ENCODE assay signal across 23 mouse cellular contexts in the genomic region with DNA sequence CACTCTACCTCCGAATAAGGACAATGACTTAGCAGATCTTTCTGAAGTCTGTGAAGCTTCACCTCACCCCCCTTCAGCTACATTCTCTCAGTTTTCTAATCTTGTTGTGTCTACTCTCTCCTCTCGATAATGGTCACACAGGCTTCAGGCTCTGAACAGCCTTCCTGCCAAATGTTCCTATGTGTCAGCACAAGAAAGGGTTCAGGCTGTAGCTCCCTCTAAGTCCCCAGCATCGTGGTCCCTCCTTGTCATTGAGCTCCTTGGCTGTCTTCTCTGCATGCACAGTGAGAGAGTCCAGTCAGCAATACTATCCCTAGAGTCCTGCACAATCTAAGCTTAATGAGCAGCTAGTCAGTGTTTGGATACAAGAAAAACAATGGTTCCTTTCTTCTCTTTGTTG. TPM values are rescaled to one million over a fixed set of nuclear protein-coding genes. Genes with fewer than 3 reads are reported as not detected.
DNase-seq lines count a peak whose midpoint lies in the region; ATAC-seq lines count a peak whose summit lies in the region.
"Had no signal": no experiment of that assay in that cellular context is flagged by ENCODE, and none has a peak within 500 bp of the region (broad histone marks: within the 10 kb centered on the region; RNA-seq: fewer than 3 reads in every experiment).

No protein-coding gene starts in this region.

- peaks cover 5% of the 10 kb centered on the region for H3K4me1 ChIP-seq in heart, embryonic 10.5 days
- H3K4me1 ChIP-seq in megakaryocyte, embryonic 14.5 days = peaks cover 44% of the 10 kb centered on the region
- H3K4me1 ChIP-seq in intestine, embryonic 16.5 days (ENCODE audit: control insufficient read depth, insufficient read depth, low read length) = peaks cover 5% of the 10 kb centered on the region
- H3K4me1 ChIP-seq: embryonic facial prominence, embryonic 15.5 days had no signal

- peak; percentile 52 for DNase-seq in heart, embryonic 10.5 days (ENCODE audit: low spot score)
- no peak for DNase-seq in heart, postnatal 36 days
- peak; percentile 33 for DNase-seq in Muller cell, postnatal 12 days (ENCODE audit: inconsistent ontology term)
- DNase-seq: adrenal gland, adult 8-10 months; adrenal gland, postnatal 14 days; adrenal gland, postnatal 36 days; cerebellum, adult 11 months; cerebellum, adult 18-20 months; cerebellum, adult 8-10 months; cerebellum, adult 9-11 months; cerebellum, postnatal 14 days; cerebellum, postnatal 36 days; embryo, embryonic 11 days; forebrain, postnatal 0 days had no signal

- no peak overlapping the region for H3K9ac ChIP-seq in intestine, embryonic 16.5 days (ENCODE audit: low read depth, low read length)
- H3K9ac ChIP-seq: embryonic facial prominence, embryonic 13.5 days; embryonic facial prominence, embryonic 15.5 days; forebrain, embryonic 13.5 days; forebrain, embryonic 15.5 days; forebrain, postnatal 0 days had no signal

- intact Hi-C loops in heart, postnatal 36 days (cut with DNase I) = loop anchor here (5.0 to 10.0 kb wide), 2 partner anchors 384 to 634 kb away; partner anchors contain the start of gene Nabp1

- WGBS in heart, embryonic 10.5 days = 58% methylated on average over 3 of the region's 3 CpGs
- WGBS in intestine, embryonic 16.5 days = 62% methylated on average over 3 of the region's 3 CpGs

- H3K4me3 ChIP-seq in heart, embryonic 10.5 days = no peak overlapping the region
- peak overlapping the region; percentile 69 for H3K4me3 ChIP-seq in megakaryocyte, embryonic 14.5 days (replicated peaks)
- H3K4me3 ChIP-seq in intestine, embryonic 16.5 days (ENCODE audit: low read length) = no peak overlapping the region
- H3K4me3 ChIP-seq: embryonic facial prominence, embryonic 13.5 days; embryonic facial prominence, embryonic 15.5 days; erythroblast, embryonic 14.5 days; forebrain, embryonic 13.5 days; forebrain, embryonic 15.5 days had no signal

- no peaks in the 10 kb centered on the region for H3K9me3 ChIP-seq in heart, embryonic 10.5 days
- no peaks in the 10 kb centered on the region for H3K9me3 ChIP-seq in megakaryocyte, embryonic 14.5 days
- H3K9me3 ChIP-seq in intestine, embryonic 16.5 days (ENCODE audit: control insufficient read depth, low read length) = no peaks in the 10 kb centered on the region
- H3K9me3 ChIP-seq: embryonic facial prominence, embryonic 13.5 days; embryonic facial prominence, embryonic 15.5 days; forebrain, embryonic 13.5 days; forebrain, embryonic 15.5 days had no signal

- H3K4me2 ChIP-seq in intestine, embryonic 16.5 days (ENCODE audit: low read depth, low read length) = no peak overlapping the region
- H3K4me2 ChIP-seq: embryonic facial prominence, embryonic 13.5 days; embryonic facial prominence, embryonic 15.5 days; forebrain, embryonic 13.5 days; forebrain, embryonic 15.5 days had no signal

- H3K27ac ChIP-seq in heart, embryonic 10.5 days = no peak overlapping the region
- no peak overlapping the region for H3K27ac ChIP-seq in intestine, embryonic 16.5 days (ENCODE audit: low read length)
- H3K27ac ChIP-seq: embryonic facial prominence, embryonic 13.5 days; embryonic facial prominence, embryonic 15.5 days; forebrain, embryonic 13.5 days; forebrain, embryonic 15.5 days had no signal

- H3K36me3 ChIP-seq in heart, embryonic 10.5 days = no peaks in the 10 kb centered on the region
- H3K36me3 ChIP-seq in megakaryocyte, embryonic 14.5 days (replicated peaks; ENCODE audit: low read length) = peaks cover 33% of the 10 kb centered on the region
- H3K36me3 ChIP-seq in intestine, embryonic 16.5 days (ENCODE audit: control insufficient read depth, insufficient read depth, low read length) = no peaks in the 10 kb centered on the region
- H3K36me3 ChIP-seq: embryonic facial prominence, embryonic 13.5 days; embryonic facial prominence, embryonic 15.5 days; forebrain, embryonic 15.5 days had no signal

- no peaks in the 10 kb centered on the region for H3K27me3 ChIP-seq in heart, embryonic 10.5 days (ENCODE audit: insufficient read depth, poor library complexity, severe bottlenecking)
- no peaks in the 10 kb centered on the region for H3K27me3 ChIP-seq in megakaryocyte, embryonic 14.5 days (replicated peaks)
- no peaks in the 10 kb centered on the region for H3K27me3 ChIP-seq in intestine, embryonic 16.5 days (replicated peaks; ENCODE audit: control insufficient read depth, insufficient read depth, low read length)
- H3K27me3 ChIP-seq: embryonic facial prominence, embryonic 13.5 days; embryonic facial prominence, embryonic 15.5 days; forebrain, embryonic 13.5 days; forebrain, embryonic 15.5 days had no signal

- ATAC-seq in megakaryocyte, adult 5-6 weeks (ENCODE audit: poor library complexity, severe bottlenecking) = no peak
- no peak for ATAC-seq in intestine, embryonic 16.5 days
- no peak for ATAC-seq in erythroid progenitor cell, adult 5-6 weeks (replicated peaks; ENCODE audit: low FRiP score, poor library complexity, severe bottlenecking)
- ATAC-seq: forebrain, embryonic 13.5 days; forebrain, embryonic 15.5 days; forebrain, postnatal 0 days had no signal

RNA-seq across cellular contexts. Expression of gene Stat1, which starts 8.0 kb away (rescaled TPM):
- polyA plus RNA-seq in heart, embryonic 10.5 days (2016; fragmentation: Nextera tagmentation; extraction: Ambion mirVana) = 17.9 and 25.8 TPM in 2 replicates
- total RNA-seq in heart, postnatal 36 days (2021) = 10 to 100 TPM; 23.3 to 33.3 TPM
- 2.7 and 10.3 TPM in 2 replicates for polyA plus RNA-seq in megakaryocyte, embryonic 14.5 days (2012; ENCODE audit: insufficient read depth, low replicate concordance)
- total RNA-seq in megakaryocyte, adult 5-6 weeks (2015) = 137 and 153 TPM in 2 replicates
- 137 and 148 TPM in 2 replicates for total RNA-seq in megakaryocyte, adult 5-6 weeks (2017)
- polyA plus RNA-seq in intestine, embryonic 16.5 days (2015; fragmentation: Nextera tagmentation; extraction: Ambion mirVana) = 30.3 and 33.4 TPM in 2 replicates
- 89.0 and 111 TPM in 2 replicates for total RNA-seq in erythroid progenitor cell, adult 5-6 weeks (2015; ENCODE audit: low replicate concordance)
- 64.0 and 70.7 TPM in 2 replicates for total RNA-seq in erythroid progenitor cell, adult 5-6 weeks (2017; ENCODE audit: low replicate concordance)

Comparison
In these comparisons a context has a peak if more than half of its experiments do, and no peak if none do; other contexts are left out.
1. DNase-seq: peak in heart, embryonic 10.5 days (single experiment) and Muller cell, postnatal 12 days (single experiment); none in heart, postnatal 36 days (0 of 2).